Mouse (Mus musculus) frontal cortex, postnatal 14 days (tissue): ENCODE data around the gene Fcho1.

Experiments
- DNase-seq, 2 experiments: peaks; one replicate each; pipeline ENCODE4 v3.0.0; 2022; ENCODE audit warnings: low spot score in 2 of 2

The Fcho1 gene

DNA sequence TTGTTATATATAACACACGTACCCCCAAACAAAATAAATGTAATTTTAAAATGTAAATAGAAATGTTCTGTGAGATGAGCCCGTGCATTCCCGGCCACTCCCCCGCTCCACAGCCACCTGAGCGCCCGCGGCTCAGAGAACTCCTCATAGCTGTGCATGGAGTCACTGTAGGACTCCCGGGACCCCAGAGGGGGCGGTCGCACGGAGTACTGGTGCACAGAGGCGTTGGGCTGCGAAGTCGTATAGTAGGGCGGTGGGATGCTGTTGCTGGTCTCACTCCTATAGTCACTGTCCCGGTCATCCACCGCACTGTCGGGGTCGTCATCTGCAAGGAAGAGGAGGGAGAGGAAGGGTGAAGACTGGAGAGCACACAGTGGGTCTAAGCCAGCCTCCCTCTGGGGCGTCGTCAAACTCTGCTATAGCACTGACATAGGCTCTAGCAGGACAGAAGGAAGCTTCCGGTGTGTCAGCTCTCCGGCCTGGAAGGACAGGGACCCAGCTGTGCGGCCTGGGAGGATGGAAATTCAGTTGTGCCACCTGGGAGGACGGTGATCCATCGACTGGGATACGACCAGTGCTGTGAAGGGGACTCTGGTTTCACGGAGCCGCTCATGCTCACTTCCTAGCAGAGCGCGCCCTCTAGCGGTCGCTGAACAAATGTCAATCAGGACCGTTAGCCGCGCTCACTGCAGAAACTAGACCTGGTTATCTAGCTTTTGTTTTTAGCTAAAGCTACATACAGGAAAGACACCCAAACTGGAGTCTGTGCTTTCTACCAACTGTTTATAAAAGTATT, 65.0 kb downstream of the Fcho1 start:
- DNase-seq: peak; percentile 63 to 83

DNA sequence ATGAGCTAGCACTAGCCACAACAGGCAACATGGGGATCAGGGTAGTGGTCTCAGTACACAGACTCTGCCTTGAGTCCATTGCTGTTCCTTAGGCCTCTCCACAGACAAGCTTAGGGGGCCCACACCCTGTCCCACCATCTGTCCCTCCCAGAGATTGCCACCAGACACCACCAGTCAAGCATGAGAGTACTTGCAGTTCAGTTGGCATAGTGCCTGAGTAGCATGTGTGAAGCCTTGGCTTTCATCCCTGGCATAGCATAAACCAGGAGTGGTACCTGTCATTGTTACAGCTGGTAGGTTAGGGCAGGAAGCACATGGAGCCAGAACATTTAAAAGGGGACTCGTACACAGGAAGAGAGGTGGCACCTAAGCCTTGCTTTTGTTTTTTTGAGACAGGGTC, 65.8 kb downstream of the Fcho1 start:
- no peak for DNase-seq

DNA sequence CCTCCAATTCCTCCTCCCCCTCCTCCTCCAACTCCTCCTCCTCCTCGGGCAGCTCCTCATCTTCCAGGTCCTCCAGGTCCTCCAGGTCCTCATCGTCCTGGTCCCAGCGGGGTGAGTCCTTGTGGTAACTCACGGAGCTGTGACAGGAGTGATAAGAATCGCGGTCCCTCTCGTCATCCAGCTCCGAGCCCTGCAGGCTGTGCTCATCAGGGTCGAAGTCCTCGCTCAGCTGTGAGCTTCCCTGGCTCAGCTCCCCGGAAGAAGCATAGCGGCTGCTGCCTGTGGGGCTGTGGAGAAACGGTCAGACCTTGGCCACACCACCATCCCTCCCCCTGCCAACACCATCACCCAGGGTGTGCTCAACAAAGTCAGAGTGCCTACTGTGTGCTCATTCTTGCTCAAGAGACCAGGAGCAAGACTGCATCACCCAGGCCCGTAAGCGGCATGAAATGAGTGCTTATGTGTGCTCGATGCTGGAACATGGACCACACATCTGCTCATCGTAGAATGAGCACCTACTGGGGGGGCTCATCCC, 66.9 kb downstream of the Fcho1 start:
- DNase-seq: no peak
